Mouse (Mus musculus) lung, adult 2 months (tissue): ENCODE results near the gene Mark3.

Experiments used
- CTCF ChIP-seq: fragments of 200-500 bp; IDR thresholded peaks from 2 replicates; pipeline ENCODE4 v1.5.1; 2011; ENCODE audit warnings: mild to moderate bottlenecking, low read length, control low read depth; ENCODE audit not compliant: insufficient read depth
- POLR2A ChIP-seq: fragments of 200-500 bp; IDR thresholded peaks from 2 replicates; pipeline ENCODE4 v1.6.1; 2011; ENCODE audit warnings: low read depth, mild to moderate bottlenecking, control low read depth, low read length, borderline replicate concordance; ENCODE audit errors: extremely low read depth

DNA sequence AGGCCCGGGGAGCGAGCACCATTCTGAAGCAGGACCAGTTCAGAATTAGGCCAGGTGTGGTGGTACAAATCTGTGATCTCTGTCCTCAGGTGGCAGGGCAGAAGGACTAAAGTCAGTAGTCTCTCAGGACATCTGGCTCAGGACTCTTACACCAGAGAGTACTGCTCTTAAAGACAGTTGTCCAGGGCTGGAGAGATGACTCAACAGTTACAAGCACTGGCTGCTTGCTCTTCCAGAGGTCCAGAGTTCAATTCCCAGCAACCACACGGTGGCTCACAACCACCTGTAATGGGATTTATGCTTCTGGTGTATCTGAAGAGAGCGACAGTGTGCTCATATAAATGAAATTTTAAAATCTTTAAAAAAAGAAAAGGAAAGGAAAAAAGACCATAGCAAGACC is 85.0 kb downstream of the Mark3 start:
- no peak for TF ChIP-seq POLR2A
- TF ChIP-seq CTCF, result no peak
